Mouse (Mus musculus) bone marrow, adult 2 months (tissue): ENCODE data around the gene Wwp2. TPM values are rescaled to one million over a fixed set of nuclear protein-coding genes. Genes with fewer than 3 reads are reported as not detected.

Source experiments
- H3K27ac ChIP-seq: fragments of 200-500 bp; 2 replicates; pipeline ENCODE4 v1.5.1; 2012; ENCODE audit warnings: low read depth, mild to moderate bottlenecking, control low read depth, inconsistent platforms, low read length; ENCODE audit not compliant: control insufficient read depth, poor library complexity, insufficient read depth
- H3K4me1 ChIP-seq: fragments of 200-500 bp; 2 replicates; pipeline ENCODE4 v1.6.1; 2011; ENCODE audit warnings: low read length; ENCODE audit not compliant: control insufficient read depth, insufficient read depth
- H3K4me3 ChIP-seq: fragments of 200-500 bp; replicated peaks from 2 replicates; pipeline ENCODE3; 2011; ENCODE audit warnings: mild to moderate bottlenecking, low read depth, low read length, control low read depth; ENCODE audit not compliant: control insufficient read depth
- CTCF ChIP-seq: fragments of 200-500 bp; IDR thresholded peaks from 2 replicates; pipeline ENCODE4 v1.5.1; 2011; ENCODE audit warnings: low read length, control low read depth; ENCODE audit not compliant: control insufficient read depth, insufficient read depth
- POLR2A ChIP-seq: fragments of 200-500 bp; IDR thresholded peaks from 2 replicates; pipeline ENCODE4 v1.6.1; 2011; ENCODE audit warnings: low read depth, mild to moderate bottlenecking, control low read depth, low read length, borderline replicate concordance; ENCODE audit not compliant: control insufficient read depth
- WGBS: fragments of 180-500 bp; shearing (Covaris S2); methylation state at CpG from one replicate; pipeline ENCODE4 v1.1.7; 2018; 5-methylcytosine and 5-hydroxymethylcytosine counted together
- polyA plus RNA-seq: library from polyadenylated mRNA; stranded (reverse); fragments of >200 nt; gene quantifications from 2 replicates; pipeline ENCODE4 v1.2.4, GENCODE M21; 2011; ENCODE audit warnings: low replicate concordance; ENCODE audit not compliant: missing spikeins, insufficient read depth, insufficient read length

Wwp2 gene
- polyA plus RNA-seq, 1 experiment: 103 TPM

DNA sequence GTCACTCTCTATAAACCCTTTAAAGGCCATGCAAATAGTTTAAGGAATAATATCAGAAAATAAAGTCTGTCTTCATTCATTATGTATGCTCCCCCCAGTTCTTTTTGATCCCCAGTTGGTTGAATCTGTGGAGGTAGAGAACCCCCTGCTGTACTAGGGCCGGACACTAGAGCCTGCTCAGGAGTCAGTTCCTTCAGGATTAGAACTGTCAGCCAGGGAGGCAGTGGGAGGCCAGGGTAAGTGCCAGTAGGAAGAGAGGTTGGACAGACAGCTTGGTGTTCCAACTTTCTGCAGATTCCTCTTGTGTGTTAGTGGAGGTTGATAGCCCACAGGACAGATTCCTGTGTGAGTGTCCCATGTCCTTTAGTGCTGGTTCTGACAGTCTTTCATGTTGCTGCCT is 62.2 kb downstream of the Wwp2 start:
- H3K4me3 ChIP-seq: no peak overlapping the region
- TF ChIP-seq CTCF: no peak
- TF ChIP-seq POLR2A: no peak
- no peak overlapping the region; the same call in 1 of the 2 replicates for H3K27ac ChIP-seq
- 60% methylated on average over 1 of the region's 1 CpGs for WGBS
- peaks cover 4% of the 10 kb centered on the region for H3K4me1 ChIP-seq

- Histone ChIP-seq H3K4me3 (no peak overlapping the region), H3K27ac (no peak overlapping the region; the same call in 1 of the 2 replicates), H3K4me1 (peaks cover 7% of the 10 kb centered on the region)
- WGBS: 49% methylated on average over 8 of the region's 8 CpGs
- TF ChIP-seq CTCF: no peak
Measured at GRCm38 (mm10) chr8:107498806-107499205, 62.6 kb downstream of the Wwp2 start.

GRCm38 (mm10) chr8:107499519-107499918 is 63.4 kb downstream of the Wwp2 start:
- TF ChIP-seq POLR2A (no peak), CTCF (no peak)
- Histone ChIP-seq H3K27ac (no peak overlapping the region), H3K4me3 (no peak overlapping the region), H3K4me1 (peaks cover 10% of the 10 kb centered on the region)
- WGBS: 79% methylated on average over 3 of the region's 3 CpGs

GRCm38 (mm10) chr8:107502407-107502806 is 66.2 kb downstream of the Wwp2 start:
- peak overlapping the region; percentile 91 for H3K27ac ChIP-seq
- no peak for TF ChIP-seq CTCF
- TF ChIP-seq POLR2A: no peak
- H3K4me3 ChIP-seq: no peak overlapping the region
- WGBS: 37% methylated on average over 8 of the region's 8 CpGs
- peaks cover 10% of the 10 kb centered on the region for H3K4me1 ChIP-seq

- peak overlapping the region; percentile 91 for H3K27ac ChIP-seq
- H3K4me1 ChIP-seq: peaks cover 9% of the 10 kb centered on the region
- peak overlapping the region; percentile 0 for H3K4me3 ChIP-seq
- WGBS: 3% methylated on average over 3 of the region's 3 CpGs
- TF ChIP-seq CTCF: no peak
- TF ChIP-seq POLR2A: no peak
Measured at GRCm38 (mm10) chr8:107502922-107503321, 66.8 kb downstream of the Wwp2 start.

GRCm38 (mm10) chr8:107503354-107503753 is 67.2 kb downstream of the Wwp2 start:
- peak overlapping the region; percentile 91 for H3K27ac ChIP-seq
- TF ChIP-seq CTCF (no peak), POLR2A (no peak)
- no peak overlapping the region for H3K4me3 ChIP-seq
- WGBS: 2% methylated on average over 6 of the region's 6 CpGs
- peaks cover 8% of the 10 kb centered on the region for H3K4me1 ChIP-seq

- Histone ChIP-seq H3K27ac (peak overlapping the region; percentile 91; the same call in 1 of the 2 replicates), H3K4me3 (no peak overlapping the region), H3K4me1 (peaks cover 8% of the 10 kb centered on the region)
- WGBS: 20% methylated on average over 13 of the region's 13 CpGs
- TF ChIP-seq CTCF (no peak), POLR2A (no peak)
Measured at GRCm38 (mm10) chr8:107504239-107504985, 68.2 kb downstream of the Wwp2 start.

DNA sequence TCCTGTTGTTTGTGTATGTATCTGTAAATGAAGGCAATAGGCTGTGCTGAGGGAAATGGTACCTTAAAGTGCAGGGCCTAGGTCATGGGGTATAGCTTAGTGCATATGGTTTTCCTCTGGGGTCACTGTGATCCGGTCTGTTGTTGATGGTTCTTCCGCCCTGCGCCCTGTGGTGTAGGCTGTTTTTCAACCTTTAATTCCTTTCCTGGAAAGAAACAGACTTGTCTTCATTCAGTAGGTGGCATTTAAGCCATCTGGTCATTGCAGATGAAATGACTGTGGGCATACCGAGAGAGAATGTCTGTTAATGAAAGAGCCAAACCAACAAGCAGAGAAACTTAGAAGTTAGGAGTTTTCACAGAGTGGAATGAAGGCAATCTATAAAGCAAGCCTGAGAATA is 69.1 kb downstream of the Wwp2 start:
- Histone ChIP-seq H3K4me3 (no peak overlapping the region), H3K4me1 (peaks cover 8% of the 10 kb centered on the region), H3K27ac (no peak overlapping the region; the same call in 1 of the 2 replicates)
- TF ChIP-seq POLR2A: no peak
- WGBS: 41% methylated on average over 4 of the region's 4 CpGs

DNA sequence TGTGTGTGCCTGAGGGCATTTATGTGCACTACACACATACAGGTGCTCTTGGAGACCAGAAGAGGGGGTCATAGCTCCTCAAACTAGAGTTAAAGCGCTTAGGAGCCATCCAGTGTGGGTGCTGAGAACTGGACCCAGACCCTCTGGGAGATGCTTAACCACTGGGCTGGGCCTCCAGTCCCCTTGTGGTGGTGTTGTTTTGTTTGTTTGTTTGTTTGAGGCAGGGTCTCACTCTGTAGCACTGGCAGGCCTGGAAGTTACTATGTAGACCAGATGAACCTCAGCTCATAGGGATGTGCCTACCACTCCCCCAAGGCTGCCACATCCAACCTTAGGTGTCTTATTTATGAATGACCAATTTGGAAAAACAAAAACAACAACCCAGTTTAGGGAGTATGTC is 70.9 kb downstream of the Wwp2 start:
- Histone ChIP-seq H3K27ac (no peak overlapping the region), H3K4me1 (peaks cover 8% of the 10 kb centered on the region), H3K4me3 (no peak overlapping the region)
- TF ChIP-seq POLR2A (no peak), CTCF (no peak)
- WGBS: 97% methylated on average over 1 of the region's 1 CpGs
